Mouse (Mus musculus): ENCODE results near the gene Ncf1. TPM values are rescaled to one million over a fixed set of nuclear protein-coding genes. Genes with fewer than 3 reads are reported as not detected.

The Ncf1 gene
- polyA plus RNA-seq, 1 experiment from 2014 or later: 4.5 TPM

GRCm38 (mm10) chr5:134232111-134232510, 2.7 kb upstream of the Ncf1 start:
- no peak overlapping the region for H3K4me2 ChIP-seq (replicated peaks; ENCODE audit: low read depth, low read length)
- H3K9me3 ChIP-seq (ENCODE audit: control insufficient read depth, low read depth, low read length): no peaks in the 10 kb centered on the region
- no peak overlapping the region for H3K27ac ChIP-seq (ENCODE audit: low read length)
- 54% methylated on average over 6 of the region's 6 CpGs for WGBS
- 0 out of 2 replicates have a peak, but pooled peaks have one; percentile 1 for ATAC-seq (ENCODE audit: insufficient number of reproducible peaks, insufficient read depth, low FRiP score, low read depth)
- H3K4me3 ChIP-seq (ENCODE audit: low read depth, low read length): no peak overlapping the region
- no peak overlapping the region for H3K9ac ChIP-seq (replicated peaks; ENCODE audit: low read depth, low read length)
- H3K4me1 ChIP-seq (ENCODE audit: control insufficient read depth, insufficient read depth, low read length): peaks cover 25% of the 10 kb centered on the region; the same call in 1 of the 2 replicates
- no peaks in the 10 kb centered on the region for H3K27me3 ChIP-seq (ENCODE audit: control insufficient read depth, insufficient read depth, low read length)
- H3K36me3 ChIP-seq (ENCODE audit: control insufficient read depth, insufficient read depth, low read length): peaks cover 13% of the 10 kb centered on the region

- Histone ChIP-seq H3K4me1 (ENCODE audit: control insufficient read depth, insufficient read depth, low read length) (peaks cover 30% of the 10 kb centered on the region), H3K4me2 (replicated peaks; ENCODE audit: low read depth, low read length) (no peak overlapping the region), H3K9ac (replicated peaks; ENCODE audit: low read depth, low read length) (no peak overlapping the region), H3K4me3 (ENCODE audit: low read depth, low read length) (no peak overlapping the region), H3K27ac (ENCODE audit: low read length) (no peak overlapping the region), H3K9me3 (ENCODE audit: control insufficient read depth, low read depth, low read length) (no peaks in the 10 kb centered on the region), H3K27me3 (ENCODE audit: control insufficient read depth, insufficient read depth, low read length) (no peaks in the 10 kb centered on the region), H3K36me3 (ENCODE audit: control insufficient read depth, insufficient read depth, low read length) (peaks cover 7% of the 10 kb centered on the region)
- 81% methylated on average over 5 of the region's 5 CpGs for WGBS
- ATAC-seq (ENCODE audit: insufficient number of reproducible peaks, insufficient read depth, low FRiP score, low read depth): no peak
These were observed 2.0 kb upstream of the Ncf1 start for GRCm38 (mm10) chr5:134231376-134231775.

- Histone ChIP-seq H3K4me1 (ENCODE audit: control insufficient read depth, insufficient read depth, low read length) (peaks cover 12% of the 10 kb centered on the region), H3K4me2 (replicated peaks; ENCODE audit: low read depth, low read length) (no peak overlapping the region), H3K27ac (ENCODE audit: low read length) (no peak overlapping the region), H3K36me3 (ENCODE audit: control insufficient read depth, insufficient read depth, low read length) (no peaks in the 10 kb centered on the region), H3K4me3 (ENCODE audit: low read depth, low read length) (no peak overlapping the region), H3K27me3 (ENCODE audit: control insufficient read depth, insufficient read depth, low read length) (no peaks in the 10 kb centered on the region), H3K9me3 (ENCODE audit: control insufficient read depth, low read depth, low read length) (no peaks in the 10 kb centered on the region), H3K9ac (replicated peaks; ENCODE audit: low read depth, low read length) (no peak overlapping the region)
- WGBS: 64% methylated on average over 6 of the region's 6 CpGs
- no peak for ATAC-seq (ENCODE audit: insufficient number of reproducible peaks, insufficient read depth, low FRiP score, low read depth)
These were observed 1.2 kb downstream of the Ncf1 start for GRCm38 (mm10) chr5:134228249-134228638.

- Histone ChIP-seq H3K9ac (replicated peaks; ENCODE audit: low read depth, low read length) (no peak overlapping the region), H3K27ac (ENCODE audit: low read length) (no peak overlapping the region), H3K36me3 (ENCODE audit: control insufficient read depth, insufficient read depth, low read length) (no peaks in the 10 kb centered on the region), H3K27me3 (ENCODE audit: control insufficient read depth, insufficient read depth, low read length) (no peaks in the 10 kb centered on the region), H3K4me1 (ENCODE audit: control insufficient read depth, insufficient read depth, low read length) (peaks cover 11% of the 10 kb centered on the region), H3K4me2 (replicated peaks; ENCODE audit: low read depth, low read length) (no peak overlapping the region), H3K9me3 (ENCODE audit: control insufficient read depth, low read depth, low read length) (no peaks in the 10 kb centered on the region), H3K4me3 (ENCODE audit: low read depth, low read length) (no peak overlapping the region)
- ATAC-seq (ENCODE audit: insufficient number of reproducible peaks, insufficient read depth, low FRiP score, low read depth): no peak
- 41% methylated on average over 11 of the region's 11 CpGs for WGBS
These were observed 1.7 kb downstream of the Ncf1 start for GRCm38 (mm10) chr5:134227574-134228248.

- Histone ChIP-seq H3K4me1 (ENCODE audit: control insufficient read depth, insufficient read depth, low read length) (peaks cover 11% of the 10 kb centered on the region), H3K27me3 (ENCODE audit: control insufficient read depth, insufficient read depth, low read length) (no peaks in the 10 kb centered on the region), H3K36me3 (ENCODE audit: control insufficient read depth, insufficient read depth, low read length) (no peaks in the 10 kb centered on the region), H3K9me3 (ENCODE audit: control insufficient read depth, low read depth, low read length) (no peaks in the 10 kb centered on the region), H3K4me3 (ENCODE audit: low read depth, low read length) (no peak overlapping the region), H3K27ac (ENCODE audit: low read length) (no peak overlapping the region), H3K4me2 (replicated peaks; ENCODE audit: low read depth, low read length) (no peak overlapping the region), H3K9ac (replicated peaks; ENCODE audit: low read depth, low read length) (no peak overlapping the region)
- 53% methylated on average over 12 of the region's 12 CpGs for WGBS
- ATAC-seq (ENCODE audit: insufficient number of reproducible peaks, insufficient read depth, low FRiP score, low read depth): 0 out of 2 replicates have a peak, but pooled peaks have one; percentile 24
These were observed 2.5 kb downstream of the Ncf1 start for GRCm38 (mm10) chr5:134226946-134227345.

- 80% methylated on average over 30 of the region's 30 CpGs for WGBS
- Histone ChIP-seq H3K27ac (ENCODE audit: low read length) (no peak overlapping the region), H3K4me1 (ENCODE audit: control insufficient read depth, insufficient read depth, low read length) (peaks cover 17% of the 10 kb centered on the region), H3K4me3 (ENCODE audit: low read depth, low read length) (no peak overlapping the region), H3K9me3 (ENCODE audit: control insufficient read depth, low read depth, low read length) (no peaks in the 10 kb centered on the region), H3K4me2 (replicated peaks; ENCODE audit: low read depth, low read length) (no peak overlapping the region), H3K9ac (replicated peaks; ENCODE audit: low read depth, low read length) (no peak overlapping the region), H3K27me3 (ENCODE audit: control insufficient read depth, insufficient read depth, low read length) (no peaks in the 10 kb centered on the region), H3K36me3 (ENCODE audit: control insufficient read depth, insufficient read depth, low read length) (no peaks in the 10 kb centered on the region)
- no peak for ATAC-seq (ENCODE audit: insufficient number of reproducible peaks, insufficient read depth, low FRiP score, low read depth)
These were observed 4.1 kb downstream of the Ncf1 start for GRCm38 (mm10) chr5:134225110-134225901.

GRCm38 (mm10) chr5:134221708-134222150, 7.7 kb downstream of the Ncf1 start:
- 3% methylated on average over 36 of the region's 36 CpGs for WGBS
- H3K9ac ChIP-seq (replicated peaks; ENCODE audit: low read depth, low read length): no peak overlapping the region
- ATAC-seq (ENCODE audit: insufficient number of reproducible peaks, insufficient read depth, low FRiP score, low read depth): no peak; the same call in 1 of the 2 replicates

GRCm38 (mm10) chr5:134221278-134221677, 8.1 kb downstream of the Ncf1 start:
- H3K4me2 ChIP-seq (replicated peaks; ENCODE audit: low read depth, low read length): peak overlapping the region; percentile 54
- no peaks in the 10 kb centered on the region for H3K27me3 ChIP-seq (ENCODE audit: control insufficient read depth, insufficient read depth, low read length)
- 36% methylated on average over 4 of the region's 4 CpGs for WGBS
- no peak overlapping the region for H3K9ac ChIP-seq (replicated peaks; ENCODE audit: low read depth, low read length)
- H3K27ac ChIP-seq (ENCODE audit: low read length): no peak overlapping the region
- H3K4me3 ChIP-seq (ENCODE audit: low read depth, low read length): peak overlapping the region; percentile 29; the same call in 1 of the 2 replicates
- H3K36me3 ChIP-seq (ENCODE audit: control insufficient read depth, insufficient read depth, low read length): no peaks in the 10 kb centered on the region
- H3K4me1 ChIP-seq (ENCODE audit: control insufficient read depth, insufficient read depth, low read length): peaks cover 11% of the 10 kb centered on the region
- no peak for ATAC-seq (ENCODE audit: insufficient number of reproducible peaks, insufficient read depth, low FRiP score, low read depth)
- H3K9me3 ChIP-seq (ENCODE audit: control insufficient read depth, low read depth, low read length): no peaks in the 10 kb centered on the region

More at GRCm38 (mm10) chr5:134221708-134222150, 7.7 kb downstream of the Ncf1 start:
- H3K27me3 ChIP-seq (ENCODE audit: control insufficient read depth, insufficient read depth, low read length): no peaks in the 10 kb centered on the region
- no peak overlapping the region for H3K27ac ChIP-seq (ENCODE audit: low read length)
- H3K4me1 ChIP-seq (ENCODE audit: control insufficient read depth, insufficient read depth, low read length): peaks cover 15% of the 10 kb centered on the region
- peak overlapping the region; percentile 54 for H3K4me2 ChIP-seq (replicated peaks; ENCODE audit: low read depth, low read length)
- H3K9me3 ChIP-seq (ENCODE audit: control insufficient read depth, low read depth, low read length): no peaks in the 10 kb centered on the region
- H3K36me3 ChIP-seq (ENCODE audit: control insufficient read depth, insufficient read depth, low read length): no peaks in the 10 kb centered on the region
- H3K4me3 ChIP-seq (ENCODE audit: low read depth, low read length): peak overlapping the region; percentile 29

All from stomach, embryonic 14.5 days (tissue).